Mouse (Mus musculus): ENCODE data around the gene Aasdh.

Aasdh gene

DNA sequence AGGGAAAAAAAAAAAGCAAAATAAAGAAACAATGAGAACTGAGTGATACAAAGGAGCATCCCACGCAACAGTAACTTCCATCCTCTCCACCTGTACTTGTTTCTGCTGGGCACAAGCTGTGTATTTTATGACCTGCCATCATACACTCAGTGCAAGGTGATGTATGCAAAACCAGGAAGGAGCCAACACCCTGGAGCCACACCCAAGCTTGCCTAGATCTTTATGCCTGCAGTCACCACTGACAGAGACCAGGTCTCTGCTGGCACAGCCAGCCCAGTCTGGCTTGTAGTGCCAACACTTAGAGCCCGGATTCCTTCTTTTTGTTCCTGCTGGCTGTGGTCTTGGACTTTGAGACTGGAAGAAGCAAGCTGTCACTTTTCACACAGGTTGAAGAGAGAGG is 63.5 kb downstream of the Aasdh start:
- DNase-seq (ENCODE audit: low spot score) = no peak

DNA sequence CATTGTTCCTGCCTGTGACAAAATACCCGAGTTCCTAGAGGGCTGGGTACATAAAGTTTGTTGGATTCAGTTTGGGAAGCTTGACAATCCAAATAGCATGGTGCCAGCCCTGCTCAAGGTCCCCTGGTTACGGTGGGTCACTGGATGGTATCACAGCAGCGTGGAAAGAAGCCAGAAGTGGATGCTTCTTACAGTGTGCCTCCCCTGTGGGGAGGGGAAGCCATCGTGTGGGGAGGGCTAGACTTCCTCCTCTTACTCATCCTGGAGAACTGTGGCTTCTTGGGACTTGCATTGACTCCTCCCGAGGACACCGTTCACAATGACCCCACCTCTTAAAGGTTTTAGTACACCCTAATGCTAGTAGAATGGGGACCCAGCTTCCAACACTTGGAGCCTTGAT is 65.5 kb downstream of the Aasdh start:
- DNase-seq (ENCODE audit: low spot score) = no peak

DNA sequence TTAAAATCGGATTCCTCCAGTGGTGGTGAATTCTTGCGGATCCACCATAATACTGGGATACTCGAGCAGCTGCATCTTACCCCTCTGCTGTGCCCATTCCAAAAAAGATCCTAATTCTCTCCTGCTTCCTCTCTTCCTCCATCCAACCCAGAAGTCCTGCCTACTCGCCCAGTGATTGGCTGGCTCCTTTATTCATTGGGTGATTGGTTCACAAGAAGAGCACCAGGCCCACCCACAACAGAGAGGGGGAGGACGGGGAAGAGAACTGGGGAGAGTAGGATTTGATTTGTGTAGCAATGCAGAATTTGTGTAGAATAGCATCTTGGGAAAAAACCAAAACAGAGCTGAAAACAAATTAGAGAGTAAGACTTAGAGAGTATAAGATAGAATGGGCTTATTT is 68.3 kb downstream of the Aasdh start:
- DNase-seq (ENCODE audit: low spot score) = no peak

GRCm38 (mm10) chr5:76832529-76833210 is 72.6 kb downstream of the Aasdh start:
- no peak for DNase-seq (ENCODE audit: low spot score)

- no peak for DNase-seq (ENCODE audit: low spot score)
Observed at GRCm38 (mm10) chr5:76828527-76829240, 76.6 kb downstream of the Aasdh start.

Data from urinary bladder, postnatal 14 days (tissue).